Mouse (Mus musculus) testis, adult 2 months (tissue): ENCODE data around the gene Dohh. TPM values are rescaled to one million over a fixed set of nuclear protein-coding genes. Genes with fewer than 3 reads are reported as not detected.

ENCODE experiments used
- H3K27ac ChIP-seq: fragments of 200-500 bp; 2 replicates; pipeline ENCODE4 v1.5.1; 2012; ENCODE audit warnings: low read depth, low read length; ENCODE audit not compliant: control insufficient read depth, insufficient read depth
- H3K27me3 ChIP-seq: fragments of 200-500 bp; 2 replicates; pipeline ENCODE4 v1.6.1; 2012; ENCODE audit warnings: mild to moderate bottlenecking, low read length, moderate library complexity; ENCODE audit not compliant: control insufficient read depth, insufficient read depth
- H3K36me3 ChIP-seq: fragments of 200-500 bp; 2 replicates; pipeline ENCODE4 v1.6.1; 2012; ENCODE audit warnings: mild to moderate bottlenecking, low read length; ENCODE audit not compliant: control insufficient read depth, insufficient read depth
- H3K4me1 ChIP-seq: fragments of 200-500 bp; 2 replicates; pipeline ENCODE4 v1.6.1; 2012; ENCODE audit warnings: low read length; ENCODE audit not compliant: control insufficient read depth, insufficient read depth
- H3K4me3 ChIP-seq: fragments of 200-500 bp; 2 replicates; pipeline ENCODE4 v1.5.1; 2012; ENCODE audit warnings: low read depth, mild to moderate bottlenecking, low read length, moderate library complexity, mixed read lengths; ENCODE audit not compliant: control insufficient read depth
- CTCF ChIP-seq: fragments of 200-500 bp; IDR thresholded peaks from 2 replicates; pipeline ENCODE4 v1.5.1; 2012; ENCODE audit warnings: low read depth, mild to moderate bottlenecking, inconsistent platforms, low read length, moderate library complexity; ENCODE audit not compliant: control insufficient read depth, insufficient read depth, insufficient replicate concordance
- POLR2A ChIP-seq: fragments of 200-500 bp; IDR thresholded peaks from 2 replicates; pipeline ENCODE4 v1.6.1; 2012; ENCODE audit warnings: low read depth, mild to moderate bottlenecking, inconsistent platforms, low read length, moderate library complexity; ENCODE audit not compliant: control insufficient read depth
- polyA plus RNA-seq: library from polyadenylated mRNA; depleted of rRNA; stranded (reverse); fragments of >200 nt; gene quantifications from 2 replicates; pipeline ENCODE4 v1.2.3, GENCODE M21; 2012

Gene Dohh
- polyA plus RNA-seq, 1 experiment = 38.5 TPM

DNA sequence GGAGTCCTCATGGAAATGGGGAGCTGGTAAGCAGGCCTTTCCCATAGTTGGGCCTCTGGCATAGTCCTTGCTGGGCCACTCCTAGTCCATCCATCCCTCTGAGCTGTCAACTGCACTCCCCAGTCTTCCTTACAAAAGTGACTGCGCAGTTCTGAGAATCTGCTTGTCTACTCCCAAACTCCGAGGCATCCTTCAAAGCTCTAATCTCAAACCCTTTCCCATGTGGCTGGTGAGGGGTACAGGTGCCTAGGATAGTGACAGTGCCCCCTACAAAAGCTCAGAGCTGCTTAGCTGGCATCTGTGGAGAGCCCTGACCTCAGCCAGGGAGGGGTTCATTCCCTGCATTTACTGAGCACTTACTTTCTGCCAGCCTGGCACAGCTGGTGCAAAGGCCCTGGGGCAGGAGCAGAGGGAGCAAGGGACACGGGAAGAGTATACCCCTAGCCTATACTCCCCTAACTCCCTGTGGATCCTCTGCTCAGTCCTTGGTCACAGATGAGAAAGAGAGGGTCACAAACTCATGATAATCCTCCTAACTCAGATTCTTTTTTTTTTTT lies 38.5 kb downstream of the Dohh start:
- TF ChIP-seq CTCF (no peak), POLR2A (no peak)
- Histone ChIP-seq H3K4me3 (no peak overlapping the region), H3K4me1 (peaks cover 21% of the 10 kb centered on the region), H3K27ac (no peak overlapping the region; the same call in 1 of the 2 replicates), H3K27me3 (no peaks in the 10 kb centered on the region), H3K36me3 (no peaks in the 10 kb centered on the region)

DNA sequence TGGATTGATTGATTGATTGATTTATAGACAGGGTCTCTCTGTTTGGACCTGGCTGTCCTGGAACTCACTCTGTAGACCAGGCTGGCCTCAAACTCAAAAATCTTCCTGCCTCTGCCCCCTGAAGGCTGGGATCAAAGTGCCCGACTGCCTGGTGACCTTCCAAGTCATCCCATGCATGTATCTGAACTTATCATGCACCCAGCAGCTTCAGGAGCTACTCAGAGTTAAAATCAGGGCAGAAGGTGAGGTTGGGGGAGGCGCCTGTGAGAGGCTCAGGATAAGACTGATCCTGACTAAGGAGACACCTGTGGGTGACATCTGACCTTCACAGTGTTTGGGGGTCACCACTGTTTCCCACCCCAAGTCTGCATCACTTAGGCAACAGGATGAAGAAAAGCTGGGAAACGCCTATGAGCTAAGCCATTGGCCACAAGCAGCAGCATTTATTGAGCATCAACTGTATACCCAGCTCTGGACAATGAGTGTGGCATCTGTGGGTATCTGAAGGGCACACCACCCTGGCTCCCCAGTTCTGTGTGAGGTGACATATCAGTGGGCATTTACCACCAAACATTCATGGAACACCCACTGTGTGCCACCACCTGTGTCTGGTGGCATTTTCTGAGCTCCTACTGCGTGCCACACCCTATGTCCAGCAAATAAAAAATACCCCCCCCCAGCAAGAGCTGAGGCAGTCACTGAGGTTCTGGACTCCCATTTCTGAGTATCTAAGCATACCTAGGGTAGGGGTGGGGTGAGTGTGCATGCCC lies 39.4 kb downstream of the Dohh start:
- no peak overlapping the region for H3K27ac ChIP-seq
- no peaks in the 10 kb centered on the region for H3K36me3 ChIP-seq
- H3K27me3 ChIP-seq = no peaks in the 10 kb centered on the region
- no peak overlapping the region for H3K4me3 ChIP-seq
- peaks cover 21% of the 10 kb centered on the region for H3K4me1 ChIP-seq
- TF ChIP-seq CTCF (no peak), POLR2A (no peak)

DNA sequence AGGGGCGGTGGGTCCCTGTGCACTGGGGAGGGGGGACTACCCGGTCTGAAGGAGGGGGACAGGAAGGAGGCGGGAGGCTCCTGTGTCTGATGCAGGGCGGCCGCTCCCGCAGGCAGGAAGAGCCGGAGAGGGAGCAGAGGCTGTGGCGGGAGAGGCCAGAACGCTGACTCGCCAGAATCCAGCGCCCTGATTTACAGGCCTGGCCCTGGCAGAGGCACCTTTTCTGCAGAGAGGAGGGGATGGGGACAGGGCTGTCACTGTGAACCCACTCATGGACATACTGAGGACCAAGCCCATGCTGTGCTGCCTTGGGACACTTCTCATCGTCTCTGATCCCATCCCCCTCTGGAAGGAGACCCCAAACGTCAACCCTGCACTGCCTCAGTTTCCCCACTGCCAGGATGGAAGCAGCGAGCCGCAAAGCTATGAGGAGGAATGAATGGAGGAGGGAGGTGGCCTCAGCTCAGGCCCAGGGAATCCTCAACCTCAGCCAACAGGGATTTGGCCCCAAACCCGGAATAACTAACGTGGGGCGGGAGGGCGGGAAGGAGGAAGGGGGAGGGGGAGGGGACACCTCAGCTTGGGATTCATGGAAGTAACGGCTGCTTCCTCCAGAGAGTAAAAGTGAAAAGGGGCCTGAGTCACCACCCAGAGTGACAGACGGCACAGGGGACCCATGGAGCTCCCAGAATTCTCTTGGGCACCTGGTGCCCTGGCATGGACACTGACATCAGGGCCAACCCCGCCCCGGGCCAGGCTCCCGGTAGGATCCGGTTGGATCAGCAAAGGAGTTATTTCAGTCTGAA lies 40.2 kb downstream of the Dohh start:
- Histone ChIP-seq H3K36me3 (no peaks in the 10 kb centered on the region), H3K27ac (no peak overlapping the region), H3K4me3 (no peak overlapping the region), H3K27me3 (no peaks in the 10 kb centered on the region), H3K4me1 (peaks cover 21% of the 10 kb centered on the region)
- TF ChIP-seq POLR2A = 0 out of 2 replicates have a peak, but pooled peaks have one; percentile 1
- no peak for TF ChIP-seq CTCF

DNA sequence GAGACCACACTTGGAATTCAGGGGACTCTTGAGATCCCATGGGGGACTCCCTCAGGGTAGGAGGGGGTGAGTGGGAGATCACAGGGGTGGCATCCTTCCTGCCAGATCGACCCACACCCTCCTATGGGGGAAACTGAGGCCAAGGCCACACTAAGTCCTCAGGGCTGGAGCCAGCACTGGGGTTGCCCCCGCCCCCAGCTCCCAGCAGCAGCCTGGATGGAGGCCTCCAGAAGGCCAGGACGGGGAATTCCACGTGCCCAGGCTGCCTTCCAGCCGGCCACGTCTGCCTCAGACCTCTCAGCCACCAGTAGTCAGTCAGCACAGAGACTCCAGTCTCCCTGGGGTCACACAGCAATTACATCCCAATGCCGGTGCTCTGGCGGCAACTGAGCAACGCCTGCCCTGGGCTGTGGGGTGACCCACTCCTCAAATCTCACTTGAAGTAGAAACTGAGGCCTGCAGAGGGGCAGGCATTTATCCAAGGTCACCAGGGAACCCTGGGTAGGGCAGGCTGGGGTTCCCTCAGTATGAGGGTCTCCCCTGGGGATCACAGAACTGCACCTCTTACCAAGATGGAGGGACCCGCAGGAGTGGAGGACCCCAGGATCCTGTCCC lies 41.1 kb downstream of the Dohh start:
- no peak overlapping the region; the same call in 1 of the 2 replicates for H3K27ac ChIP-seq
- TF ChIP-seq POLR2A = no peak
- no peak for TF ChIP-seq CTCF
- H3K4me1 ChIP-seq = peaks cover 23% of the 10 kb centered on the region
- H3K4me3 ChIP-seq = no peak overlapping the region
- H3K36me3 ChIP-seq = no peaks in the 10 kb centered on the region
- H3K27me3 ChIP-seq = no peaks in the 10 kb centered on the region

DNA sequence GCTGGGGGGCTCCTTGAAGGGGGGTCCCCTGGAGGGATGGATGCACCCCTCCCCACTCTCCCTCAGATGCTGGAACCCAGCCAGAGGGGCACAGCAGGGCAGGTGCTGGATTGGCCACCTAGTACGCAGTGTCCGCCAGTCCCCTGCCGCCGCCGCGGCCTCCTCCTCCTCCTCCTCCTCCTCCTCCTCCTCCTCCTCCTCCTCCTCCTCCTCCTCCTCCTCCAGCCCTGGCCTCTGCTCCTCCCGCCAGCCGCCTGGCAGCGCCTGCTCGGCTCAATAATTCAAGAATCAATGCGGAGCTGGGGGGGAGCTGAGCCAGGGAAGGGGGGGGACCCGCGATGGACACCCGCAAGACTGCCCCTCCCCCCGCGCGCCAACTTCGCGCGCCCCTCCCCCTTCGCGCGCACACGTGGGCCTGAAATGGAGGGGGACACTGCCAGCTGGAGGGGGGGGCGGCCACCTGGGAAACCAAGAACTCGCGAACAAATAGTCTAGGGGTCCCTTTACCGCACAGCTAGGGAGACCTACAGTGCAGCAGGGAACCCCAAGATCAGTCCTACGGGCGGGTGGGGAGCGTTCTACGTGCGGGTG lies 41.9 kb downstream of the Dohh start:
- TF ChIP-seq POLR2A (no peak), CTCF (no peak)
- Histone ChIP-seq H3K27ac (no peak overlapping the region), H3K4me1 (peaks cover 21% of the 10 kb centered on the region)

DNA sequence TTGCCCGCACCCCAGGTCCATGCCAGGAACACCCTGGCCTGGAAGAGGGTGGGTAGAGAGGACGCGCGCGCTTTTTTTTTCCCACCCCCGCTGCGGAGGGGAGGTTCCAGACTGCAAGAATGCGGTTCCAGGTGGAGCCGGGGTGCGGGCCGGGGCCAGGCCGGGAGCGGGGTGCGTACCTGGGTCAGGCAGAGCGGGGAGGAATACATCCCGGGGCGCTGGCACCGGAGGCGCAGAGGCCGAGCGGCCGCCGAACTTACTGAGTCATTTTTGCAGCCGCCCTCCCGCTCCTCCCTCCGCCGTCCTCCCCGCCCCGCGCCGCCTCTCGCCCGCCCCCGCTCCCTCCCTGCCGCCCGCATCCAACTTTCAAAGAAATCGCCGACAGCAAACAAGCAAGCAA lies 42.7 kb downstream of the Dohh start:
- H3K27me3 ChIP-seq = no peaks in the 10 kb centered on the region
- H3K4me3 ChIP-seq = peak overlapping the region; percentile 80
- H3K36me3 ChIP-seq = no peaks in the 10 kb centered on the region
- H3K4me1 ChIP-seq = peaks cover 26% of the 10 kb centered on the region
- TF ChIP-seq POLR2A (no peak), CTCF (no peak)
- H3K27ac ChIP-seq = peak overlapping the region; percentile 52; the same call in 1 of the 2 replicates

More for the DNA sequence above, 41.9 kb downstream of the Dohh start:
- no peaks in the 10 kb centered on the region for H3K36me3 ChIP-seq
- no peaks in the 10 kb centered on the region for H3K27me3 ChIP-seq
- H3K4me3 ChIP-seq = peak overlapping the region; percentile 80

DNA sequence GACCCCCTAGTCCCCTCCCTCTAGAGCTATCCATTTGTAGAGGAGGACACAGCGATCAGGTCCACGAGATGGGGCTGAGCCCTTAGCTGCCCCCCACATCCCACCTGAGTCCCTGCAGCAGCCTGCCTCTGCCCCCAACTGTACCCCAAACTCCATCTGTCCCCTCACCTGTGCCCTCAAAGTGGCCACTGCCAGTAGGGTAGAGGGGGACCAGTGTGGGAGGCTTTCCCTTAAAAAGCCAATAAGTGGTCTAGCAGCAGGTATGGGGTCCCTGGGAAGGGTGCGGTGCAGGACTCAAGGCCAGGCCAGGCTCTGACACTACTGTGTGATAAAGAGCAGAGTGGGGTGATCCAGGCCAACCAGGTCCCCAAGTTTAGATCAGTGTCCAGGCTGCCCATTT lies 43.1 kb downstream of the Dohh start:
- Histone ChIP-seq H3K36me3 (no peaks in the 10 kb centered on the region), H3K4me1 (peaks cover 27% of the 10 kb centered on the region), H3K4me3 (no peak overlapping the region; the same call in 1 of the 2 replicates), H3K27me3 (no peaks in the 10 kb centered on the region), H3K27ac (no peak overlapping the region)
- TF ChIP-seq POLR2A (no peak), CTCF (no peak)
